Mouse (Mus musculus): ENCODE data around the gene Xylb.

DNA sequence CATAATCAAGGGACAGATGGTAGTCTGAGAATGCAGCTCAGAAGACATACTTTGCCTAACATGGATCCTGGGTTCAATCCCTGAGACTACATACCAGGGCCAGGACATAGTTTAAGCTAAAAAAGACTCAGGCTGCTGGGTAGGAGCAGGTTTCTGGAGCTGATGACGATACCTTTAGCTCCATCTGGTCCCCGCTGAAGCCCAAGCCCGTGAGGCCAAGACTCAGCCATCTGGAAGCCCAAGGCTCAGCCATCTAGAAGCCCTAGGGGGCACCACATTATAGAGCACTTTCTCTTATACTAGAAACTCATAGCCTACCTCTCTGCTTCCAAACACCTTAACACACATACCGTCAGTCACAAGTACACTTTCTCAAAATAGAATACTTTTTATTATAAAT, 21.6 kb upstream of the Xylb start:
- TF ChIP-seq GATA1 (IDR thresholded peaks at IDR 0.05; ENCODE audit: borderline replicate concordance, low read length) (no peak), FLI1 (IDR thresholded peaks at IDR 0.05; ENCODE audit: low read length) (no peak)
